Mouse (Mus musculus): ENCODE measurements around the gene Olfr631. TPM values are rescaled to one million over a fixed set of nuclear protein-coding genes. Genes with fewer than 3 reads are reported as not detected.

The Olfr631 gene
- polyA plus RNA-seq (2012; rRNA removed; ENCODE audit: low replicate concordance): not detected in 2 replicates

DNA sequence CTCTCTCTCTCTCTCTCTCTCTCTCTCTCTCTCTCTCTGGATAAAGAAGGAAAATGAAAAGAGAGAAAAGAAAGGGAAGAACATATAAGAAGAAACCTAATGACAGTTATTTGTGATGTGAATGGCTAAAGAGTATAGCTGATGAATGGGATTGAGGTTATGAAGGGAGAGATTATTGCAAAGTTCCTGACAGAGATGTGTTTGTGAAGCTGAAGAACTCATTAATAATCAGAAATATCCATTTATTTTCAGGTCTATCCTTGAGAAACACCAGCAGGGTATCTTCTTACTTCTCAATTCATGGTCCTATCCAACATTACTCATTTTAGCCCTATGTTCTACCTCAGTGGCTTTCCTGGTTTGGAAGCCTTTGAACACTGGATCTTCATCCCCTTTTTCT is at the start of gene Olfr631:
Gene Olfr631, plus strand, starts transcription at position 301 of the 400 bp plus-strand sequence.

DNA sequence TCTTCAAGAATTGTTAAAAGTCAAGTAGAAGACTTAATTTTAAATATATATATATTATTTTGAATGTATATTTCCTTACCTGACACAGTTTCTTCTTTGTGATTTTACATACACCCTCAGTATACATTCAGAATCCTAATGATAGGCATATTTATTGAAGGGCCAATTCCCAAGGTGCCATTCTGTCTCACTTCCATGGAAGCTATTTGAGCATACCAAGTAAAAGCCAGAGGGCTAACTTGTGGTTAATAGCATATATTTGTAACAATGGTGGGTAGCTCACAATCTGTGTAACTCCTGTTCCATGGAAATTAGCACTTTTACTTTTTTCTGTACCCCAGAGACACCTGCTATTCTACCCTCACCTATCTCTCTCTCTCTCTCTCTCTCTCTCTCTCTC is 42.5 kb upstream of the Olfr631 start, which contains the start of gene Olfr66:
Gene Olfr66, minus strand, starts transcription at position 101 of the 400 bp plus-strand sequence.

DNA sequence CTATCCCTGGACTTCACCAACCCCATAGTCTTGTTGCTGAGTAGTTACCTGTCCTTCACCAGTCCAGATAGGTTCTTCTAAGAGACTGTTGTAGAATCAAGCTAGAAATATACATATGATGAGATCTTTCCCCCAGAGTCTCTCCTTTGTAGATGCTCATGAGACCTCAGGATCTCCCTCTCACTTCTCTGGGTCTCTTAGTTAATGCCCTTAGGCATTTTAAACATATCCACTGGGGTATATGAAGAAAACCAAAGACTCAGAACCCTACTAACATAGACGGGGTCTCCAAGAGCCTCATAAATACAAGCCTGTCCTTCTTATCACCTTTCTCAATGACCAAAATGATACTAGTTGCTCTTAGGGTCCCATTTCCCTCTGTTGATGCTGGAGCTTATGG is 34.2 kb upstream of the Olfr631 start, which contains the start of gene Olfr64:
Gene Olfr64, minus strand, starts transcription at position 101 of the 400 bp plus-strand sequence.

DNA sequence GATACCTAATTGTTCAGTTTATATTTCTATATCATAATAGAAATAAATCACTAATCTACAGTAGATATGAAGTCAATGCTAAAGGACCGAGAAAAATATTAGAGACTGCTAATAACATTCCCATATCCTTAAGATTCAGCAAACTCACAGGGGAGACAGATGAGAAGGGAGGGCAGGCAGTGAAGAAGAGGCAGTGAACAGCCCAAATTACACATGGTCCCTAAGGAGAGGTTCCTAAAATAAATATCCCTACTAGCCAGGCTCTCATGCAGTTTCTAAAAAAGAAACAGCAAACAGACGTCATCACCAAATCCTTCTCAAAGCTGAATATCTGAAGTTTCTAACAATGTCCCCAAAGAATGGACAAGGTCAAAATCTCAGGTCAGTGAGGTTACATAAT is 25.4 kb upstream of the Olfr631 start, which contains the start of gene Olfr65:
Gene Olfr65, plus strand, starts transcription at position 301 of the 400 bp plus-strand sequence.

DNA sequence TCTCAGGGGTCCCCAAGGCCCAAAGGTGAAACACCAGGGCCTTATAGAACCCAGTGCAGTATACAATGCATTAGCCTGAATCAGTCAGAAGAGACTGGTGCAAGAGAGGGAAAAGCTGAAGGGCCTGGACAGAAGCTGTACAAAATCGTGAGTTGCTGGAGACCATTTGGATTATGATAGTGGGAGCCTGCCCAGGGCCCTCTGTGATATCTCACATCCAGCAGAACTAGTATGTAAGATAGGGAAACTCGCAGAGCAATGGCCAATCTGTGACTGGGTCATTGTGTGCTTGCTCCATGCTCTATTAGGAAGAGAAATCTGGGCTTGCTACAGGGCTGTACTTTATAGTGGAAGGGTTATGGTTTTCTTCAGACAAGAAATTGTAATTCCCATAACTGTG is 5.6 kb downstream of the Olfr631 start, which contains the start of gene Olfr632:
Gene Olfr632, plus strand, starts transcription at position 84 of the 400 bp plus-strand sequence.

DNA sequence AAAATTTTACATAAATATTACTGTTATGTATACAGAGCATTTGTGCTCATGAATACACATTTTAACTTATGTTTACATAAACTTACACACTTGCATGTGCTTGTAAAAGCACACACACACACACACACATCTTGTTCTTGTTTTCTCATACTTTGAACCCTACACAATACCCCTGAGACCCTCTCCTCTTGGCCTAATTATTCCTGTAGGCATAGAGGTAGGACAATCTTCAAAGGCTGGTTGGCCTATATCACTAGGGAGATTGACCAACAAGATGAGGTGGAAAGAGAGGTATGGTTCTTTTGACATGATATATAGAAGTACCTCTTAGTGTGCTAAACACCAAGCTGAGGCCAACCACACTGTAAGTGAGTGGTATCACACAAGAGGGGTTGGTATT is 15.5 kb downstream of the Olfr631 start, which contains the start of gene Olfr633:
Gene Olfr633, plus strand, starts transcription at position 301 of the 400 bp plus-strand sequence.

DNA sequence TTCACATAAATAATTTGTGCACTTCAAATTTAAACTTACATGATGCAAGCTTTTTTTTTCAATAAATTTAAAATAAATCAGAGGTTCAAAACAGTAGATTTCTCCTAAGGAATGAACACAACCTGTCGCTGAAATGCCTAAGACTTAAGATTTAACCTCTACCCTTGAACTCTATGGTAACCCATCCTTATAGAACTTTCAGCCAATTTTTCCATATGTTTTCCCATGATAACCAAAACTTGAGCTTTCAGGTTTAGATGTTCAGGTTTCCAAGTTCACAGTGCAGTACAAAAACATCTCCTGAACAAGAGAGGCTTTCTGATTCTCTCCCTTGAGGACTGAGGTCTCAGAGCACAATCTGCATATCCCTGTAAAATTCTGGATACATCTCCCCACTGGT is 42.2 kb downstream of the Olfr631 start, which contains the start of gene Olfr635:
Gene Olfr635, plus strand, starts transcription at position 301 of the 400 bp plus-strand sequence.

Other genes with a start within 250 kb of the Olfr631 start
- not detected in 2 replicates for gene Olfr625-ps1, start 246.1 kb upstream of the Olfr631 start, polyA plus RNA-seq (2012; rRNA removed; ENCODE audit: low replicate concordance)
- gene Olfr243, start 214.2 kb upstream of the Olfr631 start, polyA plus RNA-seq (2012; rRNA removed; ENCODE audit: low replicate concordance): not detected in 2 replicates
- not detected in 2 replicates for gene Olfr628, start 198.5 kb upstream of the Olfr631 start, polyA plus RNA-seq (2012; rRNA removed; ENCODE audit: low replicate concordance)
- gene Olfr629, start 183.9 kb upstream of the Olfr631 start, polyA plus RNA-seq (2012; rRNA removed; ENCODE audit: low replicate concordance): not detected in 2 replicates
- gene Olfr630, start 171.5 kb upstream of the Olfr631 start, polyA plus RNA-seq (2012; rRNA removed; ENCODE audit: low replicate concordance): not detected in 2 replicates
- not detected in 2 replicates for gene Olfr69, start 157.2 kb upstream of the Olfr631 start, polyA plus RNA-seq (2012; rRNA removed; ENCODE audit: low replicate concordance)
- not detected in 2 replicates for gene Olfr68, start 149.1 kb upstream of the Olfr631 start, polyA plus RNA-seq (2012; rRNA removed; ENCODE audit: low replicate concordance)
- gene Olfr67, start 137.0 kb upstream of the Olfr631 start, polyA plus RNA-seq (2012; rRNA removed; ENCODE audit: low replicate concordance): not detected in 2 replicates
- gene Hbb-bt, start 114.8 kb upstream of the Olfr631 start, polyA plus RNA-seq (2012; rRNA removed; ENCODE audit: low replicate concordance): 79.2 and 80.0 TPM in 2 replicates
- gene Hbb-bs, start 100.7 kb upstream of the Olfr631 start, polyA plus RNA-seq (2012; rRNA removed; ENCODE audit: low replicate concordance): 783 and 1,033 TPM in 2 replicates
- gene Hbb-bh2, start 88.3 kb upstream of the Olfr631 start, polyA plus RNA-seq (2012; rRNA removed; ENCODE audit: low replicate concordance): not detected in 2 replicates
- not detected in 2 replicates for gene Hbb-bh1, start 85.7 kb upstream of the Olfr631 start, polyA plus RNA-seq (2012; rRNA removed; ENCODE audit: low replicate concordance)
- gene Hbb-y, start 75.6 kb upstream of the Olfr631 start, polyA plus RNA-seq (2012; rRNA removed; ENCODE audit: low replicate concordance): not detected in 2 replicates
- gene Olfr66, start 42.6 kb upstream of the Olfr631 start, polyA plus RNA-seq (2012; rRNA removed; ENCODE audit: low replicate concordance): not detected in 2 replicates
- not detected in 2 replicates for gene Olfr64, start 34.3 kb upstream of the Olfr631 start, polyA plus RNA-seq (2012; rRNA removed; ENCODE audit: low replicate concordance)
- not detected in 2 replicates for gene Olfr65, start 25.3 kb upstream of the Olfr631 start, polyA plus RNA-seq (2012; rRNA removed; ENCODE audit: low replicate concordance)
- gene Olfr632, start 5.5 kb downstream of the Olfr631 start, polyA plus RNA-seq (2012; rRNA removed; ENCODE audit: low replicate concordance): not detected in 2 replicates
- not detected in 2 replicates for gene Olfr633, start 15.6 kb downstream of the Olfr631 start, polyA plus RNA-seq (2012; rRNA removed; ENCODE audit: low replicate concordance)
- gene Olfr635, start 42.3 kb downstream of the Olfr631 start, polyA plus RNA-seq (2012; rRNA removed; ENCODE audit: low replicate concordance): not detected in 2 replicates
- not detected in 2 replicates for gene Olfr638, start 69.9 kb downstream of the Olfr631 start, polyA plus RNA-seq (2012; rRNA removed; ENCODE audit: low replicate concordance)
- not detected in 2 replicates for gene Olfr639, start 88.5 kb downstream of the Olfr631 start, polyA plus RNA-seq (2012; rRNA removed; ENCODE audit: low replicate concordance)
- not detected in 2 replicates for gene Olfr640, start 96.7 kb downstream of the Olfr631 start, polyA plus RNA-seq (2012; rRNA removed; ENCODE audit: low replicate concordance)
- gene Olfr641, start 106.6 kb downstream of the Olfr631 start, polyA plus RNA-seq (2012; rRNA removed; ENCODE audit: low replicate concordance): not detected in 2 replicates
- not detected in 2 replicates for gene Olfr642, start 123.8 kb downstream of the Olfr631 start, polyA plus RNA-seq (2012; rRNA removed; ENCODE audit: low replicate concordance)
- not detected in 2 replicates for gene 4930516K23Rik, start 132.6 kb downstream of the Olfr631 start, polyA plus RNA-seq (2012; rRNA removed; ENCODE audit: low replicate concordance)
- gene Olfr644, start 143.0 kb downstream of the Olfr631 start, polyA plus RNA-seq (2012; rRNA removed; ENCODE audit: low replicate concordance): not detected in 2 replicates
- not detected in 2 replicates for gene Olfr645, start 156.6 kb downstream of the Olfr631 start, polyA plus RNA-seq (2012; rRNA removed; ENCODE audit: low replicate concordance)
- not detected in 2 replicates for gene Olfr646, start 176.0 kb downstream of the Olfr631 start, polyA plus RNA-seq (2012; rRNA removed; ENCODE audit: low replicate concordance)
- not detected in 2 replicates for gene Ubqln5, start 201.0 kb downstream of the Olfr631 start, polyA plus RNA-seq (2012; rRNA removed; ENCODE audit: low replicate concordance)
- gene Olfr643, start 208.6 kb downstream of the Olfr631 start, polyA plus RNA-seq (2012; rRNA removed; ENCODE audit: low replicate concordance): not detected in 2 replicates
- not detected in 2 replicates for gene Ubqln3, start 214.5 kb downstream of the Olfr631 start, polyA plus RNA-seq (2012; rRNA removed; ENCODE audit: low replicate concordance)
- gene Ubqlnl, start 221.7 kb downstream of the Olfr631 start, polyA plus RNA-seq (2012; rRNA removed; ENCODE audit: low replicate concordance): not detected in 2 replicates
- gene Olfm5, start 236.0 kb downstream of the Olfr631 start, polyA plus RNA-seq (2012; rRNA removed; ENCODE audit: low replicate concordance): not detected in 2 replicates

Measured in mammary gland, adult 2 months (tissue).